Mouse (Mus musculus) olfactory bulb, adult 2 months (tissue): ENCODE data around the gene Gm11084.

Experiments
- CTCF ChIP-seq: fragments of 200-500 bp; IDR thresholded peaks from 2 replicates; pipeline ENCODE4 v1.5.1; 2012; ENCODE audit warnings: low read depth, mild to moderate bottlenecking, low read length, moderate library complexity; ENCODE audit not compliant: insufficient read depth
- POLR2A ChIP-seq: fragments of 200-500 bp; IDR thresholded peaks from 2 replicates; pipeline ENCODE4 v1.6.1; 2012; ENCODE audit warnings: mild to moderate bottlenecking, low read depth, low read length, moderate library complexity; ENCODE audit not compliant: insufficient read depth

DNA sequence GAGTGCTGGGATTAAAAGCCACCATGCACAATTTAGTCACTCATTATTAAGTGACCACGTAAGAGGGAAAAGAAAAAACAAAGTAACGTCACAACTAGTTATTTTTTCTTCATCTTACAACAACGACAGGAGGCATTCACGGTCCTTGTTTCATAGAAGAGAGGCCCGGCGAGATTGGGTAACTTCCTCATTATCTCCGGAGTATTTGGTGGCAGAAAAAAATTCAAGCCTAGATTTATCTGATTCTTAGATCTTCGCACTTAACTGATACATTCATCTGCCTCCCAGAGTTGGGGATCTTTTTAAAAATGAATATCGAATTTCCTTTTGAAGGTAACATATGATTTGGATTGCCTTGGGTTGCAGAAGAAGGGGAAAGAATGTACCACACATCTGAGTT, 21.0 kb upstream of the Gm11084 start:
- no peak for TF ChIP-seq POLR2A
- no peak for TF ChIP-seq CTCF
